Mouse (Mus musculus) forebrain, postnatal 0 days (tissue): ENCODE measurements around the gene Fgg. TPM values are rescaled to one million over a fixed set of nuclear protein-coding genes. Genes with fewer than 3 reads are reported as not detected.

ENCODE experiments used
- ATAC-seq: fragments of 200-750 bp; cut with Nextera tagmentation; 2 replicates; pipeline ENCODE4 v1.8.0; 2017; ENCODE audit warnings: mild to moderate bottlenecking, moderate library complexity
- DNase-seq: peaks from one replicate; pipeline ENCODE4 v3.0.0-alpha.2; 2015
- H3K27ac ChIP-seq: fragments of 300-500 bp; sonication (generic); 2 replicates; pipeline ENCODE4 v1.5.1; 2014; ENCODE audit warnings: low read depth, mild to moderate bottlenecking, antibody characterized with exemption, low read length, moderate library complexity, mixed read lengths
- H3K27me3 ChIP-seq: fragments of 300-500 bp; sonication (generic); 2 replicates; pipeline ENCODE4 v1.6.1; 2014; ENCODE audit warnings: mild to moderate bottlenecking, low read length, mixed read lengths; ENCODE audit not compliant: insufficient read depth
- H3K36me3 ChIP-seq: fragments of 300-500 bp; sonication (generic); 2 replicates; pipeline ENCODE4 v1.6.1; 2014; ENCODE audit warnings: mild to moderate bottlenecking, moderate library complexity; ENCODE audit not compliant: insufficient read depth
- H3K4me1 ChIP-seq: fragments of 300-500 bp; sonication (generic); 2 replicates; pipeline ENCODE4 v1.6.1; 2014; ENCODE audit warnings: antibody characterized with exemption; ENCODE audit not compliant: insufficient read depth
- H3K4me2 ChIP-seq: fragments of 300-500 bp; sonication (generic); 2 replicates; pipeline ENCODE4 v1.6.1; 2014; ENCODE audit warnings: low read depth, mild to moderate bottlenecking, moderate library complexity
- H3K4me3 ChIP-seq: fragments of 300-500 bp; sonication (generic); 2 replicates; pipeline ENCODE4 v1.5.1; 2014; ENCODE audit warnings: low read depth, low read length, mixed read lengths
- H3K9ac ChIP-seq: fragments of 300-500 bp; sonication (generic); 2 replicates; pipeline ENCODE4 v1.6.1; 2014; ENCODE audit warnings: mild to moderate bottlenecking
- H3K9me3 ChIP-seq: fragments of 300-500 bp; sonication (generic); 2 replicates; pipeline ENCODE4 v1.6.1; 2016; ENCODE audit warnings: low read length
- CTCF ChIP-seq: sonication (generic); IDR thresholded peaks from 2 replicates; pipeline ENCODE4 v1.5.1; 2016; ENCODE audit warnings: antibody characterized with exemption, control low read depth, low read depth
- WGBS: fragments of 180-500 bp; shearing (Covaris S2); extraction: QIAGEN DNeasy Blood & Tissue Kit; methylation state at CpG from one replicate; pipeline ENCODE4 v1.1.7; 2014; 5-methylcytosine and 5-hydroxymethylcytosine counted together
- polyA plus RNA-seq: library from polyadenylated mRNA; unstranded; fragments of >200 nt; fragmentation: Nextera tagmentation; extraction: Ambion mirVana; gene quantifications from 2 replicates; pipeline ENCODE4 v1.2.1, GENCODE M21; 2015
- total RNA-seq: library from RNA; depleted of rRNA; stranded (reverse); fragments of >200 nt; gene quantifications from 2 replicates; pipeline ENCODE4 v1.2.3, GENCODE M21; 2014

Gene Fgg
- total and polyA plus RNA-seq, 2 experiments from 2014 or later = 0.19 TPM; not detected in 1

- DNase-seq = no peak
- Histone ChIP-seq H3K4me1 (no peaks in the 10 kb centered on the region), H3K9ac (no peak overlapping the region), H3K9me3 (no peaks in the 10 kb centered on the region), H3K4me3 (no peak overlapping the region), H3K27ac (no peak overlapping the region), H3K4me2 (no peak overlapping the region), H3K36me3 (no peaks in the 10 kb centered on the region), H3K27me3 (no peaks in the 10 kb centered on the region)
- ATAC-seq = no peak
- TF ChIP-seq CTCF = no peak
- WGBS = 86% methylated on average over 4 of the region's 4 CpGs
These were observed 32.1 kb downstream of the Fgg start for GRCm38 (mm10) chr3:83039666-83040065.

- H3K4me3 ChIP-seq = no peak overlapping the region
- WGBS = 90% methylated on average over 5 of the region's 5 CpGs
These were observed 34.9 kb downstream of the Fgg start for GRCm38 (mm10) chr3:83042451-83042850.

GRCm38 (mm10) chr3:83046649-83047048 is 39.1 kb downstream of the Fgg start:
- 88% methylated on average over 11 of the region's 11 CpGs for WGBS
- no peak overlapping the region for H3K9ac ChIP-seq
- H3K9me3 ChIP-seq = no peaks in the 10 kb centered on the region
- no peak for TF ChIP-seq CTCF
- no peak for DNase-seq
- H3K4me1 ChIP-seq = no peaks in the 10 kb centered on the region
- no peaks in the 10 kb centered on the region for H3K27me3 ChIP-seq
- no peak overlapping the region for H3K27ac ChIP-seq
- ATAC-seq = no peak
- H3K4me3 ChIP-seq = no peak overlapping the region
- H3K36me3 ChIP-seq = no peaks in the 10 kb centered on the region
- no peak overlapping the region for H3K4me2 ChIP-seq

More at GRCm38 (mm10) chr3:83042451-83042850, 34.9 kb downstream of the Fgg start:
- no peak overlapping the region for H3K9ac ChIP-seq
- TF ChIP-seq CTCF = no peak
- ATAC-seq = no peak
- H3K4me1 ChIP-seq = no peaks in the 10 kb centered on the region
- DNase-seq = no peak
- no peak overlapping the region for H3K27ac ChIP-seq
- no peak overlapping the region for H3K4me2 ChIP-seq
- H3K9me3 ChIP-seq = no peaks in the 10 kb centered on the region
- H3K27me3 ChIP-seq = no peaks in the 10 kb centered on the region
- H3K36me3 ChIP-seq = no peaks in the 10 kb centered on the region

- Histone ChIP-seq H3K4me2 (no peak within 1 kb of the TSS), H3K9me3 (no peaks in the 10 kb centered on the region), H3K9ac (no peak within 1 kb of the TSS), H3K36me3 (no peaks in the 10 kb centered on the region), H3K4me1 (no peaks in the 10 kb centered on the region), H3K27me3 (no peaks in the 10 kb centered on the region), H3K27ac (no peak within 1 kb of the TSS), H3K4me3 (no peak within 1 kb of the TSS)
- ATAC-seq (no peak), DNase-seq (no peak)
- no peak for TF ChIP-seq CTCF
- WGBS = 92% methylated on average over 8 of the region's 8 CpGs
These were observed 42.2 kb downstream of the Fgg start, which contains the start of gene Fgb for GRCm38 (mm10) chr3:83049680-83050079. Gene Fgb, minus strand, starts transcription at chr3:83049863.

- no peak overlapping the region for H3K4me2 ChIP-seq
- no peaks in the 10 kb centered on the region for H3K36me3 ChIP-seq
- TF ChIP-seq CTCF = no peak
- no peaks in the 10 kb centered on the region for H3K27me3 ChIP-seq
- no peaks in the 10 kb centered on the region for H3K9me3 ChIP-seq
- ATAC-seq (no peak), DNase-seq (no peak)
- H3K4me1 ChIP-seq = no peaks in the 10 kb centered on the region
- 83% methylated on average over 5 of the region's 5 CpGs for WGBS
- H3K4me3 ChIP-seq = no peak overlapping the region
- no peak overlapping the region for H3K9ac ChIP-seq
- no peak overlapping the region for H3K27ac ChIP-seq
These were observed 43.1 kb downstream of the Fgg start for GRCm38 (mm10) chr3:83050661-83051060.

GRCm38 (mm10) chr3:83052102-83052501 is 44.6 kb downstream of the Fgg start:
- Histone ChIP-seq H3K4me2 (no peak overlapping the region), H3K27me3 (no peaks in the 10 kb centered on the region), H3K9me3 (no peaks in the 10 kb centered on the region), H3K4me1 (peaks cover 8% of the 10 kb centered on the region), H3K4me3 (no peak overlapping the region), H3K27ac (no peak overlapping the region), H3K36me3 (0 out of 2 replicates have a peak, but pooled peaks cover under 1% of the 10 kb centered on the region), H3K9ac (no peak overlapping the region)
- ATAC-seq (no peak), DNase-seq (no peak)
- TF ChIP-seq CTCF = no peak
- 89% methylated on average over 5 of the region's 5 CpGs for WGBS

GRCm38 (mm10) chr3:83053126-83053525 is 45.6 kb downstream of the Fgg start:
- H3K27ac ChIP-seq = no peak overlapping the region
- no peak for TF ChIP-seq CTCF
- H3K4me2 ChIP-seq = no peak overlapping the region
- no peak overlapping the region for H3K9ac ChIP-seq
- peaks cover 3% of the 10 kb centered on the region; the same call in 1 of the 2 replicates for H3K36me3 ChIP-seq
- ATAC-seq = no peak
- DNase-seq = no peak
- no peaks in the 10 kb centered on the region for H3K9me3 ChIP-seq
- H3K4me1 ChIP-seq = peaks cover 8% of the 10 kb centered on the region
- 91% methylated on average over 7 of the region's 7 CpGs for WGBS
- no peak overlapping the region for H3K4me3 ChIP-seq
- no peaks in the 10 kb centered on the region for H3K27me3 ChIP-seq
